Mouse (Mus musculus) lung, adult 2 months (tissue): ENCODE data around the gene Stk19.

Experiments used
- CTCF ChIP-seq: fragments of 200-500 bp; IDR thresholded peaks from 2 replicates; pipeline ENCODE4 v1.5.1; 2011; ENCODE audit warnings: mild to moderate bottlenecking, low read length, control low read depth; ENCODE audit not compliant: insufficient read depth
- POLR2A ChIP-seq: fragments of 200-500 bp; IDR thresholded peaks from 2 replicates; pipeline ENCODE4 v1.6.1; 2011; ENCODE audit warnings: low read depth, mild to moderate bottlenecking, control low read depth, low read length, borderline replicate concordance; ENCODE audit errors: extremely low read depth

DNA sequence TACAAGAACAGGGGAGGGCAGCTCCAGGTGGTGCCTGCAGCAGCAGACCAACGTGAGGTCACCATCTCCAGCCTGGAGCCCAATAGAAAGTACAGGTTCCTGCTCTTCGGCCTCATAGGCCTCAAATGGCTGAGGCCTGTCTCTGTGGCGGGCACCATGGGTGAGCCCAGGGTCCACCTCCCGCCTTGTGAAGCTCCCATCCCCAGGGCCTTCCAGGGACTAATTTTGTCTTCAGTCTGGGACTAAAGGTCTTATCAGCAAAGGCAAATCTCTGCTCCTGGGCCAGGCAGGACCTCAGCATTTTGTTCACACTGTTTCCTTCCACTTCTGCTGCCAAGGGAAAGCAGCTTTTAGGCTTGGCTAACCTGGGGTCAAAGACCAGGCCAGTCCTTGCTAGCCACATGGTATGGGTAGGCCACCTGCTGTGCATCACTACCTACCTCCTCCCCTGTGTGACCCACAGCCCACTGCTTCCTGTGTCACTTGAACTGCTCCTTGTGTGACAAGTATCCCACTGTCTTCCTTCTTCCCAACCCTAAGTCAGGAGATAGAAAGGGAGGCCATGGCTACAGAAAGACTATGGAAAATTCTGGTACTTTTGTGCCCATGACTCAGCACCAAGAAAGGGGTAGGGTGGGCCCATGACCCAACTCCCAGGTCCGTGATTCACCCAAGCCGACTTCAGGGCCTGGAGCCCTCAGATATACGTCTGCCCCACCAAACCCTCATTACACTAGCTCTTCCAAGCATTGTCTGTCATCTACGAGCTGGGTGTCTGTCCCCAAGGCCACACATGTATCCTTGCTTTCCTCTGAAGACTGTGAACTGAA, 40.2 kb downstream of the Stk19 start:
- TF ChIP-seq CTCF (no peak), POLR2A (no peak)
